Mouse (Mus musculus): Measurements from ENCODE around the gene R3hcc1l.

Gene R3hcc1l

GRCm38 (mm10) chr19:42540649-42541048, 22.1 kb downstream of the R3hcc1l start:
- DNase-seq (ENCODE audit: low read depth, low spot score): no peak

- DNase-seq (ENCODE audit: low read depth, low spot score): no peak
Measured at GRCm38 (mm10) chr19:42558701-42559100, 40.1 kb downstream of the R3hcc1l start.

DNA sequence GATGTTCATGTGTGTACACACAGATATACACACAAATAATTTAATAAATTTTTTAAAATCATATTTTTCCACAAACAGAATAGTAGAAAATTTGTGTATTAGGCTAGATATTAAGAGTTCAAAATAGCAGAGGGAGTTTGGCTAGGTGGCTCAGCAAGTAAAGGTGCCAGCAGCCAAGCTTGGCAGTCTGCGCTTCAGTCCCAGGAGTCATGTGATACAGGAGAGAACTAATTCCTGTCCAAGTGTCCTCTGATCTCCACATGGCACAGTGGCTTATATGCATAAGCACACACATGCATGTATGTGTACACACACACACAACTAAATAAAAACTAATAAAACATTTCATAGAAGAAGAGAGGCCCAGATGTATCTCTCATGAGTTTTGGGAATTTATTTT, 43.4 kb downstream of the R3hcc1l start:
- no peak for DNase-seq (ENCODE audit: low read depth, low spot score)

GRCm38 (mm10) chr19:42562981-42563380, 44.4 kb downstream of the R3hcc1l start:
- DNase-seq (ENCODE audit: low read depth, low spot score): no peak

DNA sequence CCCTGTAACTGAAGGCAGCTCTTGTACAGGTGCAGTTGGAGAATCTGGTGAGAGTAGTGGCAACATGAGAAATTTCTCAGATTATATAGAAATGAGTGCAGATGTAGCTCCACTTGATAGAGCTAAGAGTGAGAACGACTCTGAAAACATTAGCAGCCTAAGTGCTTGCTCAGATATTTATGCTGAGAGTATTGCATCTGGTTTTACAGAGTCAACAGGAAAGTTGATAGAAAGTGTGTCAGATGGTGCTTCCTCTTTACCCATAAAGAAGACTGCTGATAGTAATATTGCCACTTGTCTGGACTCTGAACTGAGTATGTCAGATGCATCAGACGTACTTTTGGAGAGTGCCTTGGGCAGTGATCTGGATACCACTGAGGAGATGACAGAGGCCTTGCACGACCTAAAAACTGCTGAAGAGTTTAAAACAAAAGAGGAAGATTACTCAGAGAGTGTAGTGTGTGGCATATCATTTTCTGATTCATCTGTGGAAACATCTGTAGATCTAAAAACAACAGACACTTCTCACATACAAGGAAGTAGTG, 45.2 kb downstream of the R3hcc1l start:
- DNase-seq (ENCODE audit: low read depth, low spot score): peak; percentile 62

GRCm38 (mm10) chr19:42566283-42567019, 47.9 kb downstream of the R3hcc1l start:
- DNase-seq (ENCODE audit: low read depth, low spot score): no peak

- no peak for DNase-seq (ENCODE audit: low read depth, low spot score)
Measured at GRCm38 (mm10) chr19:42567020-42567419, 48.5 kb downstream of the R3hcc1l start.

DNA sequence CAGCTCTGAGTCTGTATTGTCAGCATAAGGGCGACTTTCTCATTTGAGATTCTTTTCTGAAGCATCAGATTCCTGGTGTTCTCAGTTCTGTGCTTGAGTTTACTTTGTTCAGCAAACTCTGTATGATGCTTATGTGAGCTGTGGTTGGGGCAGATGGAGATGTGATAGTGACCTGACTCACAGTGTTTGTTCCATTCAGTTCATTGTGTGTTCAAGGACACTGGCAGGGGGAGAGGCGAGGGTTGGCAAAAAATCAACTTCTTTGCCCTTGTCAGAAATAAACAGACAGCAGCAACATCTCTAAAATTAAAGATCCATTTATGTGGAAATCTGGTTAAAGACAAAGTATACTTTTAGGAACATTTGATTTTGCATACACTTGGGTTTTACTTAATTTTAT, 50.5 kb downstream of the R3hcc1l start:
- no peak for DNase-seq (ENCODE audit: low read depth, low spot score)

- no peak for DNase-seq (ENCODE audit: low read depth, low spot score)
Measured at GRCm38 (mm10) chr19:42571291-42571690, 52.7 kb downstream of the R3hcc1l start.

GRCm38 (mm10) chr19:42575317-42575716, 56.8 kb downstream of the R3hcc1l start:
- no peak for DNase-seq (ENCODE audit: low read depth, low spot score)

- no peak for DNase-seq (ENCODE audit: low read depth, low spot score)
Measured at GRCm38 (mm10) chr19:42576856-42577255, 58.3 kb downstream of the R3hcc1l start.

- no peak for DNase-seq (ENCODE audit: low read depth, low spot score)
Measured at GRCm38 (mm10) chr19:42578631-42579030, 60.1 kb downstream of the R3hcc1l start.

GRCm38 (mm10) chr19:42580701-42581100, 62.1 kb downstream of the R3hcc1l start:
- DNase-seq (ENCODE audit: low read depth, low spot score): no peak

DNA sequence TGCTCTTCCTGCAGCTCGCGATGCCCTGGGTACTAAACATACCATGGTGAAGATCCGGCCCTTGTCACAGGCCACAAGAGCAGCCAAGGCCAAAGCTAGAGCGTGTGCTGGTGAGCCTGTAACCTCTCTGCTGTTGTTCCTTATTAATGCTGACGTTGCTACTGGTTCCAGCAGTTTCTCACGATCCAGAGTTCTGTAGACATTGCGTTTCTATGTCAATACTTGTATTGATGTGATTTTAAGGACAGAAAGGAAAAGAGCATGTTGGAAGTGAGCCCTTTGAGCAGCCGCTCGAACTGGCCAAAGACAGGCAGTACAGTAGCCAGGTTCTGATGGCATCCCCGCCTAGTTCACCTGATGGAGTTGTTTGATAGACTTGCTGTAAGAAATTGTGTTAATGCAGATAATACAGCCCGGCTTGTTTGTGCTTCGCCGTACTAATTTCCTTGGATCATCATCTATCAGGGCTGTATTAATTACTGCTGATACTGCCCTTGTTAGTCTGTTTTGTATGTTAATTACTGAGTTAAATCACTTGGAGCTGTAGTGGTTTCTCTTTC, 64.3 kb downstream of the R3hcc1l start:
- no peak for DNase-seq (ENCODE audit: low read depth, low spot score)

DNA sequence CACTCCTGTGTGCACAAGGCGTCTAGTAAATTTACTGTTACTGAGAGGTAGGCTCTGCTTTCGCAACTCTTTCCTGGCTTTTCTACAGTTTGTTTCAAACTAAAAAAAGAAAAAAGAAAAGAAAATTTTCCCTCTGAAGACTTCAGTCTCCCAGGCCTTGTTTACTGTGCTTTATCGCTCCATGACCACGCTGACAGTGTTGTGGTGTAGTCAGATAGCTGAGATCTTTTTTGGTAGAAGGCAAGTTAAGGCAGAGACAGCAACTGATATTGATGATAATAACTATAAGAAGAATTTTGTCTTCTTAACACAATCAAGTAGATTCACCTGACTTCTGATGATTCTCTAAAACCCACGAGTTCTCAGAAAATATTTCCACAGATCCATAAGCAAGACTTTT, 65.1 kb downstream of the R3hcc1l start:
- DNase-seq (ENCODE audit: low read depth, low spot score): no peak

- no peak for DNase-seq (ENCODE audit: low read depth, low spot score)
Measured at GRCm38 (mm10) chr19:42584188-42584587, 65.6 kb downstream of the R3hcc1l start.

DNA sequence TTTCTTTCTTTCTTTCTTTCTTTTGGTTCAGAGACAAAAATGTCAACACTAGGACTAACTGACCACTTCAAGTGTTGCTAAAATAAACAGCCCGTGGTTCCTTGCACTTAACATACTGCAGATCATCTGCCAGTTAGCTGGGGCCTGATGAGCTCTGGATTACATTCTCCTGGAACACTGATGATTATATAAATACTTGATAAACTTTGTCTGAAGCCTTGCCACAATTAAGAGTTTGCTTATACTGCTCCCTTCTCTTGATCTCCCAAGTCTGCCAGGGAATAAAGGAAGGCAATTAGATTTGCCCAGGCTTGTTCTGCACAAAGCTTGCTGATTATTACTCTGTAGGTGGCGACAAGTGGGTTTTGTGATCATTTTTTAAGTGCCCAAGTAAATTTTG, 69.1 kb downstream of the R3hcc1l start:
- no peak for DNase-seq (ENCODE audit: low read depth, low spot score)

DNA sequence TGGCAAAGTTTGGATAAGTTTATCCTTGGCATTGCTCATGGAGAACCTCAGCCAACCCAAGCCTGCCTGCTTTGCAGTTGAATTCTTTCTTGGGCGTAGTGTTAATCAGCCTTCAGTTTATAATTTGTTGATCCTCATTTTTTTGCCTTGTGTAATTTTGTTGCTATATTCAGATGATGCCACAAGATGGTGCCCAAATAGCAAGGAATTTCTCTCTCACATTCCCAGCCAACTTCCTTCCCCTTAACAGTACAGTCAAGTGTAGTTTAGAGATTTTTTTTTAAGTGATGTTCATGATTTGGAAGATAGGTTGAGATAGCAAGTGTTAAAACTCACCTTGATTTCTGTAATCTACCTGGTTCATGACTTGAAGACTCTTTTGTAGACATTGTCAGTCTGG, 70.7 kb downstream of the R3hcc1l start:
- DNase-seq (ENCODE audit: low read depth, low spot score): no peak

- no peak for DNase-seq (ENCODE audit: low read depth, low spot score)
Measured at GRCm38 (mm10) chr19:42591534-42591933, 73.0 kb downstream of the R3hcc1l start.

GRCm38 (mm10) chr19:42593456-42593855, 74.9 kb downstream of the R3hcc1l start:
- DNase-seq (ENCODE audit: low read depth, low spot score): no peak

GRCm38 (mm10) chr19:42595066-42595465, 76.5 kb downstream of the R3hcc1l start:
- DNase-seq (ENCODE audit: low read depth, low spot score): no peak

DNA sequence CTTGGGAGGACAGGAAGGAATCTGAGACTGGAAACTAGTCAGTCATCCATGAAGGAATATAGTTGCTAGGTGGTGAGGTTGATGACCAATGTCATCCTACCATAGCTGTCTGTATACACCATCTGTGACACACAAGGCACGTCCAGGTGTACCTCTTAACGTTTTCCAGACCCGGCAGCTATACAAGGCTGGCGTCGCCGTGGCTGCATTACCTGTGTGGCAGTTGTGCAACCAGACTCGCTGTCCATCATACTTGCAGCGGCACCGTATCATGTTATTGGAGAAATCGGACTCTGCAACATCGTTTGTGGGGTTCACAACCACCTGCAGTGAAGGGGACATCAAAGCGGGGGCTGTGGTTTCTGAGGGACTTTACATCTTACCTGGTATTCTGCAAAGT, 78.7 kb downstream of the R3hcc1l start:
- DNase-seq (ENCODE audit: low read depth, low spot score): no peak

GRCm38 (mm10) chr19:42597896-42598295, 79.3 kb downstream of the R3hcc1l start:
- DNase-seq (ENCODE audit: low read depth, low spot score): no peak
